ENCODE assay signal across 11 mouse cellular contexts in genomic region chr13:5549175-5549574, GRCm38 (mm10).
"Had no signal": no experiment of that assay in that cellular context is flagged by ENCODE, and none has a peak within 500 bp of the region (broad histone marks: within the 10 kb centered on the region; RNA-seq: fewer than 3 reads in every experiment).

No protein-coding gene starts in this region.

- ATAC-seq: midbrain, embryonic 15.5 days had no signal

- H3K27me3 ChIP-seq: limb, embryonic 12.5 days; midbrain, embryonic 15.5 days; neural tube, embryonic 12.5 days had no signal

- H3K9me3 ChIP-seq: limb, embryonic 12.5 days; midbrain, embryonic 10.5 days; midbrain, embryonic 15.5 days; neural tube, embryonic 12.5 days had no signal

- H3K9ac ChIP-seq: limb, embryonic 12.5 days; liver, embryonic 14.5 days; midbrain, embryonic 15.5 days; neural tube, embryonic 12.5 days had no signal

- H3K4me1 ChIP-seq: midbrain, embryonic 10.5 days; midbrain, embryonic 15.5 days; neural tube, embryonic 12.5 days had no signal

- H3K27ac ChIP-seq: limb, embryonic 12.5 days; liver, embryonic 14.5 days; midbrain, embryonic 10.5 days; midbrain, embryonic 15.5 days; neural tube, embryonic 12.5 days had no signal

- H3K4me2 ChIP-seq: limb, embryonic 12.5 days; midbrain, embryonic 15.5 days; neural tube, embryonic 12.5 days had no signal

- H3K36me3 ChIP-seq: limb, embryonic 12.5 days; midbrain, embryonic 10.5 days; midbrain, embryonic 15.5 days; neural tube, embryonic 12.5 days had no signal

- H3K4me3 ChIP-seq: limb, embryonic 12.5 days; midbrain, embryonic 10.5 days; midbrain, embryonic 15.5 days; neural tube, embryonic 12.5 days had no signal

- DNase-seq: kidney, adult 8-10 months; kidney, postnatal 4 days; lung, adult 18-20 months; lung, postnatal 36 days; spleen, adult 18-20 months; thymus, postnatal 4 days had no signal
